Mouse (Mus musculus) spleen, adult 2 months (tissue): Measurements from ENCODE around the gene Runx2. TPM values are rescaled to one million over a fixed set of nuclear protein-coding genes. Genes with fewer than 3 reads are reported as not detected.

Source experiments
- DNase-seq, 2 experiments: peaks; one replicate each; pipeline versions ENCODE4 v3.0.0 to v3.0.0-alpha.2; 2012 to 2021; ENCODE audit warnings: low spot score in 2 of 2, low read depth in 1 of 2
- H3K27ac ChIP-seq: fragments of 200-500 bp; 2 replicates; pipeline ENCODE4 v1.5.1; 2012; ENCODE audit warnings: low read length, inconsistent platforms; ENCODE audit not compliant: insufficient read depth
- H3K27me3 ChIP-seq: fragments of 200-500 bp; 2 replicates; pipeline ENCODE4 v1.6.1; 2012; ENCODE audit warnings: mild to moderate bottlenecking, moderate library complexity, low read length, inconsistent platforms; ENCODE audit not compliant: control insufficient read depth, insufficient read depth
- H3K36me3 ChIP-seq: fragments of 200-500 bp; 2 replicates; pipeline ENCODE4 v1.6.1; 2012; ENCODE audit warnings: mild to moderate bottlenecking, low read length, inconsistent platforms; ENCODE audit not compliant: control insufficient read depth, insufficient read depth
- H3K4me1 ChIP-seq: fragments of 200-500 bp; 2 replicates; pipeline ENCODE4 v1.6.1; 2011; ENCODE audit warnings: inconsistent platforms; ENCODE audit not compliant: control insufficient read depth, insufficient read depth, insufficient read length
- H3K4me3 ChIP-seq: fragments of 200-500 bp; 2 replicates; pipeline ENCODE4 v1.5.1; 2011; ENCODE audit warnings: mild to moderate bottlenecking, inconsistent platforms; ENCODE audit not compliant: insufficient read depth, insufficient read length; ENCODE audit errors: extremely low read depth
- CTCF ChIP-seq: fragments of 200-500 bp; IDR thresholded peaks from 2 replicates; pipeline ENCODE4 v1.5.1; 2011; ENCODE audit warnings: mild to moderate bottlenecking, inconsistent platforms; ENCODE audit not compliant: insufficient read depth, insufficient read length, insufficient replicate concordance; ENCODE audit errors: extremely low read depth
- POLR2A ChIP-seq: fragments of 200-500 bp; IDR thresholded peaks from 2 replicates; pipeline ENCODE4 v1.6.1; 2011; ENCODE audit warnings: low read depth, low read length, inconsistent platforms
- WGBS: fragments of 180-500 bp; shearing (Covaris S2); methylation state at CpG from one replicate; pipeline ENCODE4 v1.1.7; 2018; 5-methylcytosine and 5-hydroxymethylcytosine counted together
- polyA plus RNA-seq: library from polyadenylated mRNA; depleted of rRNA; stranded (reverse); fragments of >200 nt; gene quantifications from 2 replicates; pipeline ENCODE4 v1.2.3, GENCODE M21; 2012

Runx2 gene
- polyA plus RNA-seq, 1 experiment: 11.1 TPM

GRCm38 (mm10) chr17:44564611-44565198 lies 249.9 kb downstream of the Runx2 start:
- no peak for TF ChIP-seq CTCF
- no peak for TF ChIP-seq POLR2A
- H3K4me3 ChIP-seq: no peak overlapping the region
- no peaks in the 10 kb centered on the region for H3K36me3 ChIP-seq
- 84% methylated on average over 4 of the region's 4 CpGs for WGBS
- no peaks in the 10 kb centered on the region for H3K27me3 ChIP-seq
- peaks cover 4% of the 10 kb centered on the region; the same call in 1 of the 2 replicates for H3K4me1 ChIP-seq
- H3K27ac ChIP-seq: no peak overlapping the region
- DNase-seq: no peak

DNA sequence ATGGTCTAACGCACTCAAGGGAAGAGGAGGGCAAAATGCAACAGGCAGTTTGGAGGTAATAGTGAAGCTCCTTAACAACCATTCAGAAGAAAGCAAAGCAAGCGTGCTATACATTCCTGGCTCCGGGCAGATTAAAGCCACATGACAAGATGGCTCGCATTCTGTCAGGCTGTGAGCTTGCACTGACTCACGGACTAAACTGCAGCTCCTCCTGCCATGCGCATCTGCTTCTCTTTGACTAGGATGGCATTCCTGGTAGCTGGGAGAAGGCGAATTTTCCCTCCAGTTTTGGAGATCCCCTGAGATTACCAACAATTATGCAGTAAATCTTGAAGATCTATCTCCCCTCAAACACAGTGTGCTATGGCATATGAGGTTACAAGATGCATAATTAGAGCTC lies 254.6 kb downstream of the Runx2 start:
- DNase-seq: no peak
- Histone ChIP-seq H3K4me1 (no peaks in the 10 kb centered on the region), H3K27ac (no peak overlapping the region), H3K4me3 (no peak overlapping the region), H3K27me3 (no peaks in the 10 kb centered on the region), H3K36me3 (no peaks in the 10 kb centered on the region)
- TF ChIP-seq CTCF (no peak), POLR2A (no peak)
- WGBS: 94% methylated on average over 7 of the region's 7 CpGs

GRCm38 (mm10) chr17:44557199-44558111 lies 257.1 kb downstream of the Runx2 start:
- no peak for DNase-seq
- Histone ChIP-seq H3K27me3 (no peaks in the 10 kb centered on the region), H3K4me3 (no peak overlapping the region), H3K4me1 (no peaks in the 10 kb centered on the region), H3K27ac (no peak overlapping the region), H3K36me3 (no peaks in the 10 kb centered on the region)
- 78% methylated on average over 16 of the region's 16 CpGs for WGBS
- TF ChIP-seq POLR2A (no peak), CTCF (no peak)

- Histone ChIP-seq H3K4me3 (no peak overlapping the region), H3K4me1 (no peaks in the 10 kb centered on the region), H3K36me3 (no peaks in the 10 kb centered on the region), H3K27me3 (no peaks in the 10 kb centered on the region), H3K27ac (no peak overlapping the region)
- TF ChIP-seq CTCF (no peak), POLR2A (no peak)
- 92% methylated on average over 4 of the region's 4 CpGs for WGBS
- no peak for DNase-seq
Observed at GRCm38 (mm10) chr17:44554941-44555340, 259.7 kb downstream of the Runx2 start.

DNA sequence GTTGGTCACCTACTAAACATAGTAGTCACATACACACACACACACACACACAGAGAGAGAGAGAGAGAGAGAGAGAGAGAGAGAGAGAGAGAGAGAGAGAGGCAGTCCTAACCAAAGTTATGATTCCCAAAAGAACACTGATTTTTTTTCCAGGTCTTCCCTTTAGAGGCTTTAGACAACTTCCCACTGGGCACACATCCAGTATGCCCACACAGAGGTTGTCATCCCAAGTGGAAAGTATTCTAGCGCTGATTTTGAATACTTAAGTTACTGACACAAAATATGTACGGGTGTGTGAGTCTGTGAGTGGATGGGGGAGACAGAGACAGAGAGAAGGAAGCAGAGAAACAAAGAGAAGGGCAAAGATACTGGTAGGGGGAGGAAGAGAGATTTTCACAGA lies 265.0 kb downstream of the Runx2 start:
- WGBS: 72% methylated on average over 2 of the region's 2 CpGs
- TF ChIP-seq CTCF (no peak), POLR2A (no peak)

GRCm38 (mm10) chr17:44547922-44548321 lies 266.7 kb downstream of the Runx2 start:
- no peaks in the 10 kb centered on the region for H3K27me3 ChIP-seq
- H3K4me3 ChIP-seq: no peak overlapping the region
- DNase-seq: no peak
- H3K36me3 ChIP-seq: no peaks in the 10 kb centered on the region
- no peaks in the 10 kb centered on the region for H3K4me1 ChIP-seq
- H3K27ac ChIP-seq: no peak overlapping the region
- WGBS: 72% methylated on average over 4 of the region's 4 CpGs
- TF ChIP-seq POLR2A: no peak
- no peak for TF ChIP-seq CTCF

More for the DNA sequence above, 265.0 kb downstream of the Runx2 start:
- no peaks in the 10 kb centered on the region for H3K36me3 ChIP-seq
- H3K4me3 ChIP-seq: no peak overlapping the region
- H3K27me3 ChIP-seq: no peaks in the 10 kb centered on the region
- H3K27ac ChIP-seq: no peak overlapping the region
- H3K4me1 ChIP-seq: no peaks in the 10 kb centered on the region
- no peak for DNase-seq
